Mouse (Mus musculus): ENCODE data around the gene Mcm5.

Mcm5 gene

GRCm38 (mm10) chr8:75157471-75158230, 48.3 kb downstream of the Mcm5 start:
- in situ Hi-C loops (cut with MboI): no loop called here

DNA sequence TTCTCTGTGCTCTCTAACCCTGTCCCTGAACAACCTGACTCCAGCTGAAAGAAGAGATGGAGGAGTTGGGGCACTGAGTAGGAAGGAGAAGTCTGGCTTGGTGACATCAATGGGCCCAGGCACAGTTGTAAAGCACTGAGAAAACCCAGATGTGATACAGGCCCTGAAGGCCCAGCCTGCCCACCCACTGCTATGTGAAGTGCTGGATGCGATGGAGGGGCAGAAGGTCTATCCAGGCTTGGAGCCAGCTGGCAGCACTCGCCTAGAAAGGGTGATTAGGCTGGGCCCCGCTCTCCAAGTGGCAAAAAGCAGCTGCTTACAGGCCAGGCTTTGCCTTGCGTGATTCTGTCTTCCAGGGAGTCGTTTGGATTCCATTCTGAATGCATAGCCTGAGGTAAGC, 60.0 kb downstream of the Mcm5 start:
- in situ Hi-C loops (cut with MboI): no loop called here

DNA sequence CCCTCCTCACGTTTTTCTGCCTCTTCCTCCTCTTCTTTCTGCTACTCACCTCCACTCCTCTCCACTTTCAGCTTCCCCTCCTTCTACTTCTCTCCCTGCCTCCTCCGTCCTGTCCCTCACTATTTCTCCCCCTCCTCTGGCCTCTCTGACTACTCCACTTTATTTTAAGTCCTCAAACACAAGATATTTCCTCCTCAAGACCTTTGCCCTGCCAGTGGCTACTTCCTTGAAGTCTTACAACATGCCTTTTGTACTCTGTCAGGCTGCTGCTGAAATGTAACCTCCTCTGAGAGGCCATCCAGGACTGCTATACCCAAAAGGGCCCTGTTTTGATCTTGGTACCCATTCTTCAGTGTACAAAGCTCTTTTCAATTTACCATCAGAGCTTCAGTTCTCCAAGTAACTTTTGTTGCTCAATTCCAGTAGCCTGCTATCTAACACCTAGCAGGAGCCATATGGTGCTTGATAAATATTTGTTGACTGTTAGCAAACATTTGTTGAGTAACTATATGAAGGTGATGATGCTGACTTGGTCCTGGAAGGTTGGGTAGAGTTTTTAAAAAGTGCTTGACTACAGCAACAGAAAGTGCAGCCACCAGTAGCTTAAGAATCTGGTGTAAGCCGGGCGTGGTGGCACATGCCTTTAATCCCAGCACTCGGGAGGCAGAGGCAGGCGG, 62.8 kb downstream of the Mcm5 start:
- in situ Hi-C loops (cut with MboI): no loop called here
